Mouse (Mus musculus): ENCODE measurements around the gene Ptprcap.

DNA sequence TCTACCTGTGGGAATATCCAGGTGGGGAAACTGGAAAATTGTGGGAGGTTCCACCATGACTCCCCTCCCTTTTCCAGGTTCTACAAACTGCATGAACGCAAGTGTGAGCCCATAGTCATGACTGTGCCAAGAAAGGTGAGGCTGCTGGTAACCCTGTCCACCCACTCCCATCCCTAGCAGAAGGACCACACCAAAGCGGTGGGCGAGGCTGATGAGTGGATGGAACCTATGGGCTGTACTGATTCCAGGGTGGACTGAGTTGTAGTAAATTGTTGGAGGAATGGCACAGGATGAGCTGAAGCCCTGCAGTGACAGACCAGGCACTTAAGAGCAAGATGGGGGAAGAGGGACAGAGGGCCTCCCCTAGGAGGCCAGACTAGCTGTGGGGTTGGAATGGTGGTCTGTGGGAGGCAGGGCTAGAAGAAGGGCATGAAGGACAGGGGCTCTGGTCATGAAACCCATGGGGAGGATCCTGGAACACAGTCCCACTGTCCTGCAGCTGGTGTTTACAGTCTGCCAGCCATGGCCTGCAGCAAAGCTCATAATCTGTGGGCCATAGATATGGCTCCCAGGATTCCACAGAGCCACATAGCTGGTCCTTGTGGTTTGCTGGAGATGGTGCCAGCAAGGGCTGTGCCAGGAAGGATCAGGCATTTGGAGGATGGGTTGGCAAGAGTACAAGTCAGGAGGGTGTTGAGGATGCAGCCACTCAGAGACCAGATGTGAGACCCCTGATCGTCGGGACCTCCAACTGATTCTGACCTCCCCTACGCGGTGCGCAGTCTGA, 766 bp upstream of the Ptprcap start:
- no peak for TF ChIP-seq POLR2A (IDR thresholded peaks at IDR 0.05; ENCODE audit: low read depth, low read length)
- no peak for TF ChIP-seq CTCF (conservative IDR thresholded peaks at IDR 0.05; ENCODE audit: insufficient read depth, insufficient read length, low read depth, low read length)
